Mouse (Mus musculus): Measurements from ENCODE around the gene Mettl16.

GRCm38 (mm10) chr11:74826702-74827101 is 56.1 kb downstream of the Mettl16 start:
- TF ChIP-seq CTCF (IDR thresholded peaks at IDR 0.05; ENCODE audit: low read depth) (no peak), EP300 (IDR thresholded peaks at IDR 0.05; ENCODE audit: low read depth) (no peak)
